Mouse (Mus musculus): ENCODE results near the gene Mettl23. TPM values are rescaled to one million over a fixed set of nuclear protein-coding genes. Genes with fewer than 3 reads are reported as not detected.
A peak's percentile ranks its signal among the peaks of the same experiment; 100 is the strongest.

Mettl23 gene
- 34.1 and 37.1 TPM in 2 replicates for polyA plus RNA-seq (2015; fragmentation: Nextera tagmentation; extraction: Ambion mirVana)

DNA sequence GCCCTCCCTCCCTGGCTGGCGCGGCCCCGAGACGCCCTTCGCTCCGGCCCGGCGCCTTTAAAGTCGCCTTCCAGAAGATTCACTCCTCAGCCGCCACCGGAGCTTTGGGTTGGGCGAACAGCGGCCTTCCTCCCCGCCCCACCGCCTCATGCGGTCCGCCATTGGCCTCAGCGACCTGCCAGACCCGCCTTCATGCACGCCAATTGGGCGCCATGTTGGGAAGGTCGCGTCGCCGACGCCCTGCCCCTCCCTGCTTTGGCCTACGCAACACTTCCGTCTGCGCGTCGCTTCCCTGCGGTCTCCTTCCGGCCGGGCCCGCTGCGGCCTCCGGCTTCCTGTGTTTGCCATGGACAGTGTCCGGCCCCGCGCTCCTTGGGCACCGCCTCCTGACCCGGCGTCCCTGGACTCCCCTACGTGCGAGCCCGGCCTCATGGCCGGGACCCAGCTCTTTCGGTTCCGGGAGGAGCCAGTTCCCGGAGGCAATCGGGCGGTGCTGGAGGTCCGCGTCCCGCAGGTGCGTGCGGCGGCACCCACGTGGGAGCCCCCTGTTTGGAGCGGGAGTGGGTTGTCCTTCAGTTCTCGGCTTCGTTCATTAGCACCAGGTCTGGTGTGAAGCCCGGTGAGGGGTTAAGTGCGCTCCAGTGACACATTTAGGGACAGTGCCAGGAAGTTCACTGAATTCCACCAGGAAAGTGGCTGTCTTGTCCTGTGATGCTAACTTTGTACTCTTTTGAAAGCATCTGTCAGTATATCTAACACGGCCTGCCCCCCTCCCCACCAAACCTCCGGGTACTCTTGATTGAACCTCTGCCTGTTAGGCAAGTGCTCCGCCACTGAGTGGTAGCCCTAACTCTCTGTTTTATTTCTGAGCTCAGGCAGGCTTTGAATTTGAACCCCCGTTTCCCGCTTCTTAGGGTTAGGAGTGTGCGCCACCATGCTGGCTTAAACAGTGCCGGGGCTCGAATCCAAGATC lies at the start of gene Mettl23, which contains the start of gene Jmjd6:
Gene Mettl23, plus strand, starts transcription at position 18 of the 973 bp plus-strand sequence.
Gene Jmjd6, minus strand, starts transcription at position 189 of the 973 bp plus-strand sequence.
- peak within 1 kb of the TSS; percentile 78 for H3K4me3 ChIP-seq (ENCODE audit: low read depth, low read length)
- H3K27ac ChIP-seq (ENCODE audit: low read depth, low read length), result peak within 1 kb of the TSS; percentile 99
- H3K4me2 ChIP-seq (replicated peaks; ENCODE audit: low read depth), result peak within 1 kb of the TSS; percentile 69
- no peak for TF ChIP-seq CTCF (IDR thresholded peaks at IDR 0.05; ENCODE audit: low read depth)
- ATAC-seq, result peak; percentile 93
- peak within 1 kb of the TSS; percentile 89 for H3K9ac ChIP-seq (ENCODE audit: low read depth, low read length)
- WGBS, result under 1% methylated on average over 72 of the region's 72 CpGs
- H3K4me1 ChIP-seq (replicated peaks; ENCODE audit: control insufficient read depth, insufficient read depth, low read length), result peaks cover 11% of the 10 kb centered on the region; the same call in 1 of the 2 replicates
- H3K27me3 ChIP-seq (replicated peaks; ENCODE audit: control insufficient read depth, insufficient read depth, low read length), result no peaks in the 10 kb centered on the region
- H3K9me3 ChIP-seq (ENCODE audit: control insufficient read depth), result no peaks in the 10 kb centered on the region
- H3K36me3 ChIP-seq (ENCODE audit: control insufficient read depth, insufficient read depth), result peaks cover 31% of the 10 kb centered on the region

DNA sequence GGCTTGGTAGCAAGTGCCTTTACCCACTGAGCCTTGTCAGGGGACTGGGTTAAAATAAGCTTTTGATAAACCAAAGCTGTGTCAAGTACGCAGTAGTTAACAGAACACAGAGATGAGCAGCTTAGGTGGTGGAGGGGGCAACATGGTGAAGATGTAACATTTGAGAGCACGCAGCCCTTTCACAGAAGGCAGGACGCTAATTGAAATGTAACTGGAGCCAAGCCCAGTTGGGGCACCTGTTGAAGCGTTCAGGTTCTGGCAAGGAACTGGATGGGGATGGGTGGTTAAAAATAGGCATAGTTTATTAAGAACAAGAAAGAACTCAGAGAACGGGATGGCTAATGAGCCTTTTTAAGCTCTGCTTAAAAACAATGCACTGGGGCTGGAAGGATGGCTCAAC lies 43.7 kb upstream of the Mettl23 start:
- Histone ChIP-seq H3K9ac (ENCODE audit: low read depth, low read length) (no peak overlapping the region), H3K9me3 (ENCODE audit: control insufficient read depth) (no peaks in the 10 kb centered on the region), H3K4me2 (replicated peaks; ENCODE audit: low read depth) (no peak overlapping the region), H3K4me3 (ENCODE audit: low read depth, low read length) (no peak overlapping the region), H3K4me1 (replicated peaks; ENCODE audit: control insufficient read depth, insufficient read depth, low read length) (0 out of 2 replicates have a peak, but pooled peaks cover 3% of the 10 kb centered on the region), H3K27ac (ENCODE audit: low read depth, low read length) (no peak overlapping the region), H3K36me3 (ENCODE audit: control insufficient read depth, insufficient read depth) (no peaks in the 10 kb centered on the region), H3K27me3 (replicated peaks; ENCODE audit: control insufficient read depth, insufficient read depth, low read length) (no peaks in the 10 kb centered on the region)
- WGBS, result 78% methylated on average over 5 of the region's 5 CpGs
- no peak for ATAC-seq
- no peak for TF ChIP-seq CTCF (IDR thresholded peaks at IDR 0.05; ENCODE audit: low read depth)

DNA sequence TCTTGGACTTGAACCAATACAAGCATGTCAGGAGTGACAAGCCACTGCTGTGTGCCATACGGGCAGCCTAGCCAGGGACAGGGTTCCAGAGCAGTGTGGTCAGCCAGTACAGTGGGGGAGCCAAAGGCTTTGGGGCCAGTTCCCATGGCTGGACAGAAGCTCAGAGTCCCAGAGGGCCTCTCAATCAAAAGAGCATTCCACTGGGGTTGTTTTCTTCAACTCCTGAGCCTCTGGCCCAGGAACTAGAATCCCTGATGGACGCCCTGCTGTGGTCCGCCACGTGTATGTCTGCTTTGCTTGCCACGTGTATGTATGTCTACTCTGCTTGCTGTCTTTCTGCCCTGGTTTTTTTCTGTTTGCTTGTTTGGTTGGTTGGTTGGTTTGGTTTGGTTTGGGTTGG lies 42.0 kb upstream of the Mettl23 start:
- no peaks in the 10 kb centered on the region for H3K9me3 ChIP-seq (ENCODE audit: control insufficient read depth)
- H3K4me1 ChIP-seq (replicated peaks; ENCODE audit: control insufficient read depth, insufficient read depth, low read length), result no peaks in the 10 kb centered on the region
- H3K4me3 ChIP-seq (ENCODE audit: low read depth, low read length), result no peak overlapping the region
- TF ChIP-seq CTCF (IDR thresholded peaks at IDR 0.05; ENCODE audit: low read depth), result no peak
- H3K9ac ChIP-seq (ENCODE audit: low read depth, low read length), result no peak overlapping the region
- H3K36me3 ChIP-seq (ENCODE audit: control insufficient read depth, insufficient read depth), result no peaks in the 10 kb centered on the region
- ATAC-seq, result no peak
- no peak overlapping the region for H3K27ac ChIP-seq (ENCODE audit: low read depth, low read length)
- 77% methylated on average over 5 of the region's 5 CpGs for WGBS
- H3K4me2 ChIP-seq (replicated peaks; ENCODE audit: low read depth), result no peak overlapping the region
- H3K27me3 ChIP-seq (replicated peaks; ENCODE audit: control insufficient read depth, insufficient read depth, low read length), result no peaks in the 10 kb centered on the region

DNA sequence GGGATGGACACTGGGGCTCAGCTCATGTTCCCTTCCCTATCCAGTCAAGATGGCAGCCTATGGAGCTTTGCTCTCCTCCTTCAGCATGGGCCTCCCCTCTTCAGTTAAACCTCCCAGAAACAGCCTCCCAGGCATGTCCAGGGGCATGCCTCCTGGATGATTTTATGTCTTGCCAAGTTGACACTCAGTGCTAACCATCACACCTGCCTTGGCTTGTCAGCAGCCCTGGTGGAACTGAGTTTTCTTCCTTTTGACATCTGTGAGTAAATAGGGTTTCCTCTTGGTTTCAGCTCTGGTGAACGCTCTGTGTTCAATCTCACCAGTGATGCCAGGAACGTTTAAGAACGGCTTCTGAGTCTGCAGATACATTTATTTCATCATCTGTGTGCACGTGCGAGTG lies 40.4 kb upstream of the Mettl23 start:
- ATAC-seq, result no peak
- no peaks in the 10 kb centered on the region for H3K27me3 ChIP-seq (replicated peaks; ENCODE audit: control insufficient read depth, insufficient read depth, low read length)
- H3K9me3 ChIP-seq (ENCODE audit: control insufficient read depth), result no peaks in the 10 kb centered on the region
- WGBS, result 68% methylated on average over 5 of the region's 5 CpGs
- no peak overlapping the region for H3K4me2 ChIP-seq (replicated peaks; ENCODE audit: low read depth)
- no peak overlapping the region for H3K4me3 ChIP-seq (ENCODE audit: low read depth, low read length)
- no peak overlapping the region for H3K27ac ChIP-seq (ENCODE audit: low read depth, low read length)
- no peaks in the 10 kb centered on the region for H3K36me3 ChIP-seq (ENCODE audit: control insufficient read depth, insufficient read depth)
- no peaks in the 10 kb centered on the region for H3K4me1 ChIP-seq (replicated peaks; ENCODE audit: control insufficient read depth, insufficient read depth, low read length)
- no peak for TF ChIP-seq CTCF (IDR thresholded peaks at IDR 0.05; ENCODE audit: low read depth)
- no peak overlapping the region for H3K9ac ChIP-seq (ENCODE audit: low read depth, low read length)

DNA sequence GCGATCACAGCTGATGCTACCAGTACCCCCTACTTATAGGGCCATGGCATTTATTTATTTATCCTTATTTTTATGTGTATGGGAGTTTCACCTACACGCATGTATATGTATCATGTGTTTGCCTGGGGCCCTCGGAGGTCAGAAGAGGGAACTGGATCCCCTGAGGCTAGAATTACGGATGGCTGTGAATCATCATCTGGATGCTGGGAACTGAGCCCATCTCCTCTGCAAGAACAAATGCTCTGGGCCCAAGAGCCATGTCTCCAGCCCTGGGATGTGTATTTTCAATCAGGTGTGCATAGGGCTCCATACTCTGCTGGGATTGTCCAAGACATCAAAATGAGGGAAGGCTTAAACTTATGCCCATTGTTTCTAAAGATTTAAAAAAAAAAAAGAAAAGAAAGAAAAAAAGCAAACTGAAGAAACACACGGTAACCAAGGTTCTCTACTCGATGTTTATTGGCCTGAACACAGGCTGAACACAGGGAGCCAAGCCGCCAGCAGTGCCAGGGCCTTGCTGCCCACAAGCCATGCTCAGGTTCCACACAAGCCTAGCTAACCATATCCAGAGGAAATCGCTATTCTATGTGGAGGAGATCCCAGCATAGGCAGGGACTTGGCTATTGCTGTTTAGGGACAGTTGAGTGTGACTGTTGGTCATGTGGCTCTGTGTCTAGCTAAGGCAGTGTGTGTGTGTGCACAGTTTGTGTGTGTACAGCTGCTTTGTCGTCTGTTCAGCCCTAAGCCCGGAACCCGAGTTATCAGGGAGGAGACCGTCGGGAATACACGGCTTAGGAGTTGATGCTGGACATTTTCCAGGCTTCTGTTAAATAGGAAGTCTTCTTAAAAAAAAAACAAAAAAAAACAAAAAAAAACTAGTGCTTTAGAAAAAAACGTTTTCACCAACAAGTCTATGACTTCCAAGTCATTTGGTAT lies 36.7 kb upstream of the Mettl23 start:
- H3K9me3 ChIP-seq (ENCODE audit: control insufficient read depth), result no peaks in the 10 kb centered on the region
- WGBS, result 74% methylated on average over 15 of the region's 15 CpGs
- H3K27ac ChIP-seq (ENCODE audit: low read depth, low read length), result no peak overlapping the region

DNA sequence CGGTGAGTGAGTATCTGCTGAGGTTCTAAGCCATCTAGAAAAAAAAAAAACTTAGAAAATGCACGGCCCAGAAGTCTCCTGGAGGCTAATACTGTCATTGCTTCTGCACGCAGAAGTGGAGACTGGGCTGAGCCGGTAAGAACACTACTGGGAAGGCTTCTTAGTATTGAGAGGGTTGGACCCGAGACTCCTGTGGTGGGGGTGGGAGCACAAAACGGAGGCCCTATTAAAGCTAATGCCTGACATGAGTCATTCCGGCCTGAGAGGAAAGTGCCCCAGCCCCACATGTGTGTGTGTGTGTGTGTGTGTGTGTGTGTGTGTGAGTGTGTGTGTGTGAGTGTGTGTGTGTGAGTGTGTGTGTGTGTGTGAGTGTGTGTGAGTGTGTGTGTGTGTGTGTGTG lies 36.0 kb upstream of the Mettl23 start:
- H3K4me1 ChIP-seq (replicated peaks; ENCODE audit: control insufficient read depth, insufficient read depth, low read length), result no peaks in the 10 kb centered on the region
- no peaks in the 10 kb centered on the region for H3K27me3 ChIP-seq (replicated peaks; ENCODE audit: control insufficient read depth, insufficient read depth, low read length)
- no peaks in the 10 kb centered on the region for H3K9me3 ChIP-seq (ENCODE audit: control insufficient read depth)
- TF ChIP-seq CTCF (IDR thresholded peaks at IDR 0.05; ENCODE audit: low read depth), result no peak
- H3K27ac ChIP-seq (ENCODE audit: low read depth, low read length), result no peak overlapping the region
- peaks cover 18% of the 10 kb centered on the region for H3K36me3 ChIP-seq (ENCODE audit: control insufficient read depth, insufficient read depth)
- no peak for ATAC-seq
- 62% methylated on average over 7 of the region's 7 CpGs for WGBS
- no peak overlapping the region for H3K4me3 ChIP-seq (ENCODE audit: low read depth, low read length)
- H3K9ac ChIP-seq (ENCODE audit: low read depth, low read length), result no peak overlapping the region
- H3K4me2 ChIP-seq (replicated peaks; ENCODE audit: low read depth), result no peak overlapping the region

More for the DNA sequence above, 36.7 kb upstream of the Mettl23 start:
- ATAC-seq, result no peak
- Histone ChIP-seq H3K4me1 (replicated peaks; ENCODE audit: control insufficient read depth, insufficient read depth, low read length) (no peaks in the 10 kb centered on the region), H3K36me3 (ENCODE audit: control insufficient read depth, insufficient read depth) (peaks cover 18% of the 10 kb centered on the region), H3K4me3 (ENCODE audit: low read depth, low read length) (no peak overlapping the region), H3K9ac (ENCODE audit: low read depth, low read length) (no peak overlapping the region), H3K27me3 (replicated peaks; ENCODE audit: control insufficient read depth, insufficient read depth, low read length) (no peaks in the 10 kb centered on the region), H3K4me2 (replicated peaks; ENCODE audit: low read depth) (no peak overlapping the region)
- no peak for TF ChIP-seq CTCF (IDR thresholded peaks at IDR 0.05; ENCODE audit: low read depth)
